Mouse (Mus musculus) CH12.LX (cell line): ENCODE measurements at regions not wholly inside any gene's neighbourhood (a gene's known extent, or its start where the extent isn't known, plus 50 kb on each side); places are given as distances from the start of the nearest gene placed in this dataset.

Source experiments
- BHLHE40 ChIP-seq: IDR thresholded peaks from 2 replicates; pipeline ENCODE4 v1.6.1; 2011; ENCODE audit warnings: mild to moderate bottlenecking, low read depth, low read length, improper control_type of control experiment
- POLR2A ChIP-seq: IDR thresholded peaks from 2 replicates; pipeline ENCODE4 v1.6.1; 2011; ENCODE audit warnings: low read depth, mild to moderate bottlenecking, improper control_type of control experiment, low read length

- TF ChIP-seq BHLHE40, result no peak
- no peak for TF ChIP-seq POLR2A
Observed at GRCm38 (mm10) chr8:116115811-116116372, 388.9 kb upstream of the Dynlrb2 start.
